Mouse (Mus musculus): ENCODE measurements around the gene Prss33. TPM values are rescaled to one million over a fixed set of nuclear protein-coding genes. Genes with fewer than 3 reads are reported as not detected.

Prss33 gene
- polyA plus RNA-seq, 1 experiment: 0.89 TPM

GRCm38 (mm10) chr17:23795323-23795722, 40.5 kb downstream of the Prss33 start:
- Histone ChIP-seq H3K4me1 (ENCODE audit: control insufficient read depth, insufficient read depth, low read length) (peaks cover 5% of the 10 kb centered on the region), H3K27ac (ENCODE audit: control insufficient read depth, insufficient read depth, low read depth, low read length) (no peak overlapping the region), H3K27me3 (ENCODE audit: control insufficient read depth, insufficient read depth, low read length) (no peaks in the 10 kb centered on the region), H3K4me3 (ENCODE audit: control insufficient read depth, low read depth, low read length) (no peak overlapping the region), H3K36me3 (ENCODE audit: control insufficient read depth, insufficient read depth, low read length) (no peaks in the 10 kb centered on the region)
- TF ChIP-seq CTCF (IDR thresholded peaks at IDR 0.05; ENCODE audit: control insufficient read depth, insufficient read depth, insufficient replicate concordance, low read depth, low read length) (no peak), POLR2A (IDR thresholded peaks at IDR 0.05; ENCODE audit: control insufficient read depth, low read depth, low read length) (no peak)

DNA sequence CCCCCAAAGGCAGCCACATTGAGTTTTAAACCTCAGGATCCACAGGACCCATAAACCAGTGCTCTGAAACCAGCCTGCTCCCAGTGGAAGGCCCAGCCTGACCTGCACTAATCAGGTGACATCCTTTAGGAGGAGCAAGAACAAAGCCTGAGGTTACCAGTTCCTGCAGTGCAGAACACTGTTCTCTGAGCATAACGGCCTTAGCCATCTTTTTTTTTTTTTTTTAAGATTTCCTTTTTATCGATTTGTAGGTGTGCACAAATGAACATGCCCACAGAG, 44.8 kb downstream of the Prss33 start:
- no peak overlapping the region for H3K4me3 ChIP-seq (ENCODE audit: control insufficient read depth, low read depth, low read length)
- peaks cover 8% of the 10 kb centered on the region for H3K4me1 ChIP-seq (ENCODE audit: control insufficient read depth, insufficient read depth, low read length)
- no peaks in the 10 kb centered on the region for H3K27me3 ChIP-seq (ENCODE audit: control insufficient read depth, insufficient read depth, low read length)
- H3K27ac ChIP-seq (ENCODE audit: control insufficient read depth, insufficient read depth, low read depth, low read length): no peak overlapping the region
- H3K36me3 ChIP-seq (ENCODE audit: control insufficient read depth, insufficient read depth, low read length): no peaks in the 10 kb centered on the region
- TF ChIP-seq POLR2A (IDR thresholded peaks at IDR 0.05; ENCODE audit: control insufficient read depth, low read depth, low read length) (no peak), CTCF (IDR thresholded peaks at IDR 0.05; ENCODE audit: control insufficient read depth, insufficient read depth, insufficient replicate concordance, low read depth, low read length) (no peak)

DNA sequence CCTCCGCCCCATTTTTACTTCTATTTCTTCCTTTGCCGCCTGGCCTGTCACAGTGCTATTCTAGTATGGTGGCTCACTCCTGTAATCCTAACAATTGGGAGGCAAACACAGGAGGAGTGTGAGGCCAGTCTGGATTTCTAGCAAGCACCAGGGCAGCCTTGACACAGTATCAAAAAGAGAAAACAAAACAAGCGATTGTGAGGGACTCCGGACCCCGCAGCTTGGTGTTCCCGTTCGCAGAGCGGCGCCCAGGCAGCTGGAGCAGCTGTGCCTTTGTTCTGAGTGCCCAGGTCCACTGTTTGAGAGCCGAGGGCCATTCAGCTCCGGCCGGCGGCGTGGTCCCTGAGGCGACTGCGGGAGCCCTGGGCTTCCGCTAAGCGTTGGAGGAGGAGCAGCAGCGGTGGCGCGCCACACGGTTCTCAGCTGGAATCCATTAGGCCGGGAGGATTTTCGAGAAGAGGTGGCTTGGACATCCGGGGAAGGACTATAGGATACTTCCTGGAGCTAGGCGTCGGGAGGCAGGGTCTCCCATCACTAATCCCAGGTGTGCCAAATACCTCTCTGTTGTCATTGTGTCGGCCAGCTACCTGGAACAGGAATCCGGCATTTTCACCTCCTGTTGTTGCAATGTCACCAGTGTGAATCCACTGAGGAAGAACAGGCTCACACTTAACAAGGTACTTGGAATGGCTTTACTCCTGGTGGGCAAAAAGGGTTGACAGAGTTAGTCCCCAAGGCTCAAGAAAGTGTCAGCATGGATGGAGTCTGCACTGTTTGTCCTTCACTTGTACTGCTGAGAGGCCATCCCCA, 45.4 kb downstream of the Prss33 start, which contains the start of gene Srrm2:
Gene Srrm2 (plus strand): TSS at position 264 of the 810 bp plus-strand sequence.
- H3K27me3 ChIP-seq (ENCODE audit: control insufficient read depth, insufficient read depth, low read length): no peaks in the 10 kb centered on the region
- TF ChIP-seq CTCF (IDR thresholded peaks at IDR 0.05; ENCODE audit: control insufficient read depth, insufficient read depth, insufficient replicate concordance, low read depth, low read length) (no peak), POLR2A (IDR thresholded peaks at IDR 0.05; ENCODE audit: control insufficient read depth, low read depth, low read length) (no peak)
- H3K27ac ChIP-seq (ENCODE audit: control insufficient read depth, insufficient read depth, low read depth, low read length): peak within 1 kb of the TSS; percentile 32

GRCm38 (mm10) chr17:23789749-23790268, 46.0 kb downstream of the Prss33 start:
- no peak for TF ChIP-seq POLR2A (IDR thresholded peaks at IDR 0.05; ENCODE audit: control insufficient read depth, low read depth, low read length)
- no peak for TF ChIP-seq CTCF (IDR thresholded peaks at IDR 0.05; ENCODE audit: control insufficient read depth, insufficient read depth, insufficient replicate concordance, low read depth, low read length)
- peaks cover 14% of the 10 kb centered on the region for H3K4me1 ChIP-seq (ENCODE audit: control insufficient read depth, insufficient read depth, low read length)
- no peak overlapping the region; the same call in 1 of the 2 replicates for H3K4me3 ChIP-seq (ENCODE audit: control insufficient read depth, low read depth, low read length)
- H3K27ac ChIP-seq (ENCODE audit: control insufficient read depth, insufficient read depth, low read depth, low read length): no peak overlapping the region; the same call in 1 of the 2 replicates
- H3K27me3 ChIP-seq (ENCODE audit: control insufficient read depth, insufficient read depth, low read length): no peaks in the 10 kb centered on the region
- no peaks in the 10 kb centered on the region for H3K36me3 ChIP-seq (ENCODE audit: control insufficient read depth, insufficient read depth, low read length)

More for the DNA sequence above, 45.4 kb downstream of the Prss33 start, which contains the start of gene Srrm2:
- Histone ChIP-seq H3K4me1 (ENCODE audit: control insufficient read depth, insufficient read depth, low read length) (peaks cover 11% of the 10 kb centered on the region), H3K4me3 (ENCODE audit: control insufficient read depth, low read depth, low read length) (peak within 1 kb of the TSS; percentile 65), H3K36me3 (ENCODE audit: control insufficient read depth, insufficient read depth, low read length) (no peaks in the 10 kb centered on the region)

- TF ChIP-seq POLR2A (IDR thresholded peaks at IDR 0.05; ENCODE audit: control insufficient read depth, low read depth, low read length): no peak
- TF ChIP-seq CTCF (IDR thresholded peaks at IDR 0.05; ENCODE audit: control insufficient read depth, insufficient read depth, insufficient replicate concordance, low read depth, low read length): no peak
- H3K36me3 ChIP-seq (ENCODE audit: control insufficient read depth, insufficient read depth, low read length): no peaks in the 10 kb centered on the region
- peaks cover 14% of the 10 kb centered on the region for H3K4me1 ChIP-seq (ENCODE audit: control insufficient read depth, insufficient read depth, low read length)
- no peak overlapping the region for H3K4me3 ChIP-seq (ENCODE audit: control insufficient read depth, low read depth, low read length)
- no peaks in the 10 kb centered on the region for H3K27me3 ChIP-seq (ENCODE audit: control insufficient read depth, insufficient read depth, low read length)
- no peak overlapping the region for H3K27ac ChIP-seq (ENCODE audit: control insufficient read depth, insufficient read depth, low read depth, low read length)
Measured at GRCm38 (mm10) chr17:23788973-23789372, 46.9 kb downstream of the Prss33 start.

GRCm38 (mm10) chr17:23786510-23786931, 49.3 kb downstream of the Prss33 start:
- no peak overlapping the region for H3K27ac ChIP-seq (ENCODE audit: control insufficient read depth, insufficient read depth, low read depth, low read length)
- peaks cover 14% of the 10 kb centered on the region for H3K4me1 ChIP-seq (ENCODE audit: control insufficient read depth, insufficient read depth, low read length)
- no peaks in the 10 kb centered on the region for H3K36me3 ChIP-seq (ENCODE audit: control insufficient read depth, insufficient read depth, low read length)
- H3K4me3 ChIP-seq (ENCODE audit: control insufficient read depth, low read depth, low read length): peak overlapping the region; percentile 14
- H3K27me3 ChIP-seq (ENCODE audit: control insufficient read depth, insufficient read depth, low read length): no peaks in the 10 kb centered on the region
- TF ChIP-seq CTCF (IDR thresholded peaks at IDR 0.05; ENCODE audit: control insufficient read depth, insufficient read depth, insufficient replicate concordance, low read depth, low read length) (no peak), POLR2A (IDR thresholded peaks at IDR 0.05; ENCODE audit: control insufficient read depth, low read depth, low read length) (no peak)

DNA sequence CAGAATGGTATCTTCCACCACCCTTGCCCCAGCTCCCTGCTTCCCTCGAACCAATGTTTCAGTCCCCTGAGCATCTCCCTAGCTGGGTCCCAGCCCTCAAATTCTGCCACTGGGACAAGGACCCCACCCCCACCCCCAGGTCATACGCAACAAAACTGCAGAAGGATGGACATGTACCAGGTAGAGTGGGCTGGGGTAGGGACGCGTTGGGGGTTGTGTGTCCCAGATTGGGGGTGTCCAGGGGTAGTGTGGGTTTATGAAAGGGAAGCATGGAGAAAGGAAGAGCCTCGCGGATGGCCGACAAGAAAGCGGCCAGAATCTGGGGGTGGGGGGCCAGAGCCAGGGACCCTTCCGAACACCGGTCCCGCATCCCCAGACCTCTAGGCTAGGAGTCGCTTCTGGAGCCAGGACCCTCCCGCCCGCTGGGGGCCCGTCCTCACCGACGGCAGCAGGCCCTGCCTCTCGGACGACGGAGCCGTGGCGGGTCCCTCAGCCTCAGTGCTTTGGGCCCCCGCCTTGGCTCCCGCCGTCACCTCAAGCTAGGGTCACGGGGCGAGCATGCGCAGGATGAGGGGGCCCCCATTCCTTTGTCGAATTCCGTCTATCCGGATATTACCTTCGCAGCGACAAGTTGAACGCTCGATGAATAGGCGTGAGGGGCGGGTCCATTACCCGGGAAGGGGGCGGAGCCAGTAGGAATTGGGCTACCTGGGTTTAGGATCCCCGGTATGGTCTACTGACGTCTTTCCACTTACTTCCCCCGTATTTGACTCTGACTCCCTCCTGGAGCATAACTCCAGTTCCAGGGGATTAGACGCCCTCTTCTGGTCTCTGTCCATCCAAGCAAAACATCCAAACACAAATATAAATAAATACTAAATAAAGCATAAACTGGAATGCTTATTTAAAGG, 50.0 kb downstream of the Prss33 start, which contains the start of gene Flywch2:
Gene Flywch2 (minus strand): TSS at position 521 of the 911 bp plus-strand sequence.
- H3K27ac ChIP-seq (ENCODE audit: control insufficient read depth, insufficient read depth, low read depth, low read length): no peak within 1 kb of the TSS
- peak within 1 kb of the TSS; percentile 70 for H3K4me3 ChIP-seq (ENCODE audit: control insufficient read depth, low read depth, low read length)
- peaks cover 12% of the 10 kb centered on the region for H3K4me1 ChIP-seq (ENCODE audit: control insufficient read depth, insufficient read depth, low read length)
- H3K36me3 ChIP-seq (ENCODE audit: control insufficient read depth, insufficient read depth, low read length): no peaks in the 10 kb centered on the region
- TF ChIP-seq CTCF (IDR thresholded peaks at IDR 0.05; ENCODE audit: control insufficient read depth, insufficient read depth, insufficient replicate concordance, low read depth, low read length): no peak
- TF ChIP-seq POLR2A (IDR thresholded peaks at IDR 0.05; ENCODE audit: control insufficient read depth, low read depth, low read length): no peak
- H3K27me3 ChIP-seq (ENCODE audit: control insufficient read depth, insufficient read depth, low read length): no peaks in the 10 kb centered on the region
